Mouse (Mus musculus): Measurements from ENCODE around the gene Cd300ld3.
"Not testable (repeated sequence)": the region's sequence is repeated elsewhere in the genome, so short reads cannot be mapped to it uniquely, and the experiment has no call there.

Gene Cd300ld3

DNA sequence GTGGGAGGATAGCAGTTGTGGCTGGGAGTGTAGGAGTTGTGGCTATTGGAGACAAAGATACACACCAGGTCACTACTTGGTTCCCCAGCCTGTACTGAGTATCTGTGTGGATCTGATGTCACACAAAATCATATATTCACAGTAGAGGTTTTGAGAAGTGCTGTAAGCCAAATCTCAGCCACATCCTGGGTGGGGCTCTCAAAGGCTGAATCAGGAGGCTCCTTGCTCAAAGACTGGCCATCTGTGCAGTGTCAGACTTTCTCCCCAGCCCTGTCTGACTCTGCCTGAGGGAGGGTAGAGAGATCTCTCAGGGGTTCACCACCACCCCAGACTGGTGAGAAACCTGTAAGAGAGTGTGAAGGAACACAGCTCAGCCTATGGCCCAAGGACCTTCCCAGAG lies 6.3 kb upstream of the Cd300ld3 start:
- DNase-seq (ENCODE audit: low read depth, low spot score): no peak

DNA sequence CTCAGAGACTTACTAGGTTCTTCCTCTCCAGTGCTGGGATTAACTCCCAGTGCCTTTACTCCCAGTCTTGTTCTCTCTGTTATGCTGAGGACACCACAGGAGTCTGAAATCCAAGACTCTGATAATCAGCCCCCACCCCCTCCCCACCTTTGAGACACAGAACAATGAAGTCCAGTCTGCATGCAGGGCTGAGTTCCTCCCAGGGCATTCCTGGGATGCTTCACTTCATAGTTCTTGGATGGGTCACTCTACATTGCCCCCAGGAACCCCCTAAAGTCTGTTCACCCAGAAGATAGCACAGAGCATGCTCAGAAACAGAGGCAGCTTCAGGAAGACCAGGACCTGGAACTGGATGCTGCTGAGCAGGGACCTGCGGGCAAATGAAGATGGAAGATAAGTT lies 4.8 kb upstream of the Cd300ld3 start:
- no peak for DNase-seq (ENCODE audit: low read depth, low spot score)

GRCm38 (mm10) chr11:115052206-115052605 lies 4.0 kb upstream of the Cd300ld3 start:
- DNase-seq (ENCODE audit: low read depth, low spot score): no peak

- no peak for DNase-seq (ENCODE audit: low read depth, low spot score)
Observed at GRCm38 (mm10) chr11:115049282-115049895, 1.2 kb upstream of the Cd300ld3 start.

DNA sequence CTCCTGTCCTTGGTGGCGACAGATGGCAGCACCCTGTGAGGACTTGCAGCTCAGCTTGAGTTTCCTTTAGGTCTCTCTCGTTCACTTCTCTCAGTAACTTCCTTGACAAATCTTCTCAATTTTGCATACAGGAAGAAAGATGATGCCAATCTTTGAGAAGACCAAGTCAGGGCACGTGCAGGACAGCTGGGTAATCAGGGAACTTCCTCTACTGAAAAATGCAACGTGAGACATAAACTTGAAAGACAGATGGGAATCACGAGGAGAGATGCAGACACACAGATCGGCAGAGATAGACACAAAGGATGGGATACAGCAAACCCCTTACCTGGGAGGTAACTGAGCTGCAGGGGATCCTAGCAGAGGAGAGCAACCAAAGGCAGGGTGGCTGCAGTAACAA lies 10.5 kb downstream of the Cd300ld3 start, which contains the start of gene Cd300ld5:
Gene Cd300ld5, minus strand, starts transcription at position 101 of the 400 bp plus-strand sequence.
- DNase-seq (ENCODE audit: low read depth, low spot score): not testable (repeated sequence)

DNA sequence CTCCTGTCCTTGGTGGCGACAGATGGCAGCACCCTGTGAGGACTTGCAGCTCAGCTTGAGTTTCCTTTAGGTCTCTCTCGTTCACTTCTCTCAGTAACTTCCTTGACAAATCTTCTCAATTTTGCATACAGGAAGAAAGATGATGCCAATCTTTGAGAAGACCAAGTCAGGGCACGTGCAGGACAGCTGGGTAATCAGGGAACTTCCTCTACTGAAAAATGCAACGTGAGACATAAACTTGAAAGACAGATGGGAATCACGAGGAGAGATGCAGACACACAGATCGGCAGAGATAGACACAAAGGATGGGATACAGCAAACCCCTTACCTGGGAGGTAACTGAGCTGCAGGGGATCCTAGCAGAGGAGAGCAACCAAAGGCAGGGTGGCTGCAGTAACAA lies 21.3 kb downstream of the Cd300ld3 start, which contains the start of gene Cd300ld4:
Gene Cd300ld4, minus strand, starts transcription at position 101 of the 400 bp plus-strand sequence.
- not testable (repeated sequence) for DNase-seq (ENCODE audit: low read depth, low spot score)

- not testable (repeated sequence) for DNase-seq (ENCODE audit: low read depth, low spot score)
Observed at GRCm38 (mm10) chr11:115016093-115016492, 32.1 kb downstream of the Cd300ld3 start, which contains the start of gene Cd300ld2. Gene Cd300ld2, minus strand, starts transcription at chr11:115016193.

DNA sequence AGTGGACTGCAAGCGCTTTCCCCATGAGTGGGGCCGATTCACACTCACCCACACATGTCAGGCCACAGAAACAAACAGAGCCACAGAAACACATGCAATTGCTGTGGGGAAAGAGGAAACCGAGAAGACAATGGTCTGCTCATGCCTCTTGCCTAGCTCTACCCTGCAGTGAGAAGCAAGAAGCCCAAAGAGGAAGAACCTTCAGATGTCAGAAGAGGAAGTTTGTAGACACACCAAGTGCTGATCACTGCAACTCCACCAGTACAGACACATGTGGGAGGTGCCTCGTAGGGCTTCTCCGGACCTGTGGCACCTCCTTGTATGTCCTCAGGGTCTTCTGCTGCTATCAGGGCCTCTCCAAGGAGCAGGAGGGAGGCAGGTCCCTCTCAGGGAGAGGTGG lies 44.1 kb downstream of the Cd300ld3 start:
- no peak for DNase-seq (ENCODE audit: low read depth, low spot score)

- no peak for DNase-seq (ENCODE audit: low read depth, low spot score)
Observed at GRCm38 (mm10) chr11:115001474-115002040, 46.7 kb downstream of the Cd300ld3 start, which contains the start of gene Cd300c2. Gene Cd300c2, minus strand, starts transcription at chr11:115001880.

All from retina, postnatal 7 days (tissue).